Mouse (Mus musculus): Measurements from ENCODE around the gene Ppara. TPM values are rescaled to one million over a fixed set of nuclear protein-coding genes. Genes with fewer than 3 reads are reported as not detected.

Ppara gene
- polyA plus RNA-seq, 2 experiments: 4.4 to 6.9 TPM

- no peak overlapping the region for H3K9ac ChIP-seq (replicated peaks)
- TF ChIP-seq CTCF (IDR thresholded peaks at IDR 0.05; ENCODE audit: low read depth): no peak
- no peak for TF ChIP-seq EP300 (IDR thresholded peaks at IDR 0.05; ENCODE audit: low read depth)
Measured at GRCm38 (mm10) chr15:85690058-85690457, 44.7 kb upstream of the Ppara start.

DNA sequence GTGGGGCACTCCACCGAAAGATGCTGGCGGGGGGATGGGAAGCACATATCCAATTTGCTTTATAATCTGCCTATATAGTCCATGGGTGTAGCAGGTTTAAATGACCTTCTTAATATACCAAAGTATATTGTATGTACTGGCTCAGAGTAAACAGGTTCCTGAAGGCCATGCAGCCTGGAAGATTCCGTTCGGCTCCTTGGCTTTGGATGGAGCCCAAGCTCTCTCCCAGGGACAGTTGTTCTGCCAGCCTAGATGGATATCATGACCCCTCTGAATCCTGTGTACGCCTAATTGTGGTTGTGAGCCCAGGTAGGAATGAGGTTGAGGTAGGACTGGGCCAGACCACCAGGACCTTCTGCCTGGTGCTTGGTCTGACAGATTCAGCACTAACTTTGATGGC is 43.9 kb upstream of the Ppara start:
- Histone ChIP-seq H3K4me2 (ENCODE audit: low read depth) (no peak overlapping the region), H3K27ac (no peak overlapping the region), H3K4me1 (replicated peaks; ENCODE audit: control insufficient read depth in 2 of 2, insufficient read depth in 2 of 2, low read length in 1 of 2) (no peaks in the 10 kb centered on the region), H3K9me3 (ENCODE audit: control insufficient read depth, low read length) (no peaks in the 10 kb centered on the region), H3K27me3 (ENCODE audit: control insufficient read depth, insufficient read depth, low read length) (no peaks in the 10 kb centered on the region), H3K36me3 (replicated peaks; ENCODE audit: control insufficient read depth, insufficient read depth, low read depth) (no peaks in the 10 kb centered on the region), H3K4me3 (ENCODE audit: insufficient read depth in 1 of 2, low read depth in 2 of 2, low read length in 2 of 2) (no peak overlapping the region), H3K9ac (replicated peaks) (no peak overlapping the region)
- no peak for ATAC-seq (ENCODE audit: insufficient read depth)
- no peak for TF ChIP-seq EP300 (IDR thresholded peaks at IDR 0.05; ENCODE audit: low read depth)
- TF ChIP-seq CTCF (IDR thresholded peaks at IDR 0.05; ENCODE audit: low read depth): no peak
- no peak for DNase-seq (ENCODE audit: low read depth in 3 of 3, low spot score in 3 of 3)
- WGBS (ENCODE audit: insufficient replicate concordance): 78% methylated on average over 5 of the region's 5 CpGs

More at GRCm38 (mm10) chr15:85690058-85690457, 44.7 kb upstream of the Ppara start:
- Histone ChIP-seq H3K4me1 (replicated peaks; ENCODE audit: control insufficient read depth in 2 of 2, insufficient read depth in 2 of 2, low read length in 1 of 2) (no peaks in the 10 kb centered on the region), H3K4me2 (ENCODE audit: low read depth) (no peak overlapping the region), H3K27me3 (ENCODE audit: control insufficient read depth, insufficient read depth, low read length) (no peaks in the 10 kb centered on the region), H3K27ac (no peak overlapping the region), H3K4me3 (ENCODE audit: insufficient read depth in 1 of 2, low read depth in 2 of 2, low read length in 2 of 2) (no peak overlapping the region), H3K9me3 (ENCODE audit: control insufficient read depth, low read length) (no peaks in the 10 kb centered on the region), H3K36me3 (replicated peaks; ENCODE audit: control insufficient read depth, insufficient read depth, low read depth) (no peaks in the 10 kb centered on the region)
- no peak for DNase-seq (ENCODE audit: low read depth in 3 of 3, low spot score in 3 of 3)
- no peak for ATAC-seq (ENCODE audit: insufficient read depth)
- 68% methylated on average over 6 of the region's 6 CpGs for WGBS (ENCODE audit: insufficient replicate concordance)

- no peak for TF ChIP-seq EP300 (IDR thresholded peaks at IDR 0.05; ENCODE audit: low read depth)
- TF ChIP-seq CTCF (IDR thresholded peaks at IDR 0.05; ENCODE audit: low read depth): no peak
- H3K9me3 ChIP-seq (ENCODE audit: control insufficient read depth, low read length): no peaks in the 10 kb centered on the region
- ATAC-seq (ENCODE audit: insufficient read depth): no peak
- no peak overlapping the region for H3K9ac ChIP-seq (replicated peaks)
- no peak overlapping the region for H3K27ac ChIP-seq
- H3K4me1 ChIP-seq (replicated peaks; ENCODE audit: control insufficient read depth in 2 of 2, insufficient read depth in 2 of 2, low read length in 1 of 2): no peaks in the 10 kb centered on the region
- H3K4me3 ChIP-seq (ENCODE audit: insufficient read depth in 1 of 2, low read depth in 2 of 2, low read length in 2 of 2): no peak overlapping the region
- WGBS (ENCODE audit: insufficient replicate concordance): 57% methylated on average over 3 of the region's 3 CpGs
- no peaks in the 10 kb centered on the region for H3K36me3 ChIP-seq (replicated peaks; ENCODE audit: control insufficient read depth, insufficient read depth, low read depth)
- H3K4me2 ChIP-seq (ENCODE audit: low read depth): no peak overlapping the region
- DNase-seq (ENCODE audit: low read depth in 3 of 3, low spot score in 3 of 3): no peak
- no peaks in the 10 kb centered on the region for H3K27me3 ChIP-seq (ENCODE audit: control insufficient read depth, insufficient read depth, low read length)
Measured at GRCm38 (mm10) chr15:85693115-85693514, 41.7 kb upstream of the Ppara start.

DNA sequence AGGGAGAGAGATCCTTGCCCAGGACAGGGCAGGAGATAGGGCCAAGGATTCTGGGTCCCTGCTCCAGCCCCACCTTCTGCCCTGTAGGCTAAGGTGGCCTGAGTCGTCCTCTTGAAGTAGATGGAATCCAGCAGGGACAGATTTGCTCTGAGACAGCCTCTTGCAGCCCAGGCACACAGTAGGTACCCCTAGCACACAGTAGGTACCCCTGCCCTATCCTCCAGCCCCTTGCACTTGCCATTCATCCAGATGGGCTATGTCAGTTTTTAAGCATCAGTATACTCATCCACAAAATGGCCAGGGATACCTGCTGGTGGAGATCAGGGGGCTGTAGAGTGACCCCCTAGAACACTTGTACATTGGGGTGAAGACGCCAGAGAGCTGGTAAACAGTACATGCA is 41.0 kb upstream of the Ppara start:
- no peaks in the 10 kb centered on the region for H3K36me3 ChIP-seq (replicated peaks; ENCODE audit: control insufficient read depth, insufficient read depth, low read depth)
- 38% methylated on average over 2 of the region's 2 CpGs for WGBS (ENCODE audit: insufficient replicate concordance)
- H3K9me3 ChIP-seq (ENCODE audit: control insufficient read depth, low read length): no peaks in the 10 kb centered on the region
- no peak overlapping the region for H3K27ac ChIP-seq
- no peak overlapping the region for H3K4me3 ChIP-seq (ENCODE audit: insufficient read depth in 1 of 2, low read depth in 2 of 2, low read length in 2 of 2)
- no peak for DNase-seq (ENCODE audit: low read depth in 3 of 3, low spot score in 3 of 3)
- no peak for TF ChIP-seq EP300 (IDR thresholded peaks at IDR 0.05; ENCODE audit: low read depth)
- no peak for TF ChIP-seq CTCF (IDR thresholded peaks at IDR 0.05; ENCODE audit: low read depth)
- no peak overlapping the region for H3K4me2 ChIP-seq (ENCODE audit: low read depth)
- H3K4me1 ChIP-seq (replicated peaks; ENCODE audit: control insufficient read depth in 2 of 2, insufficient read depth in 2 of 2, low read length in 1 of 2): no peaks in the 10 kb centered on the region
- ATAC-seq (ENCODE audit: insufficient read depth): no peak
- H3K9ac ChIP-seq (replicated peaks): no peak overlapping the region
- no peaks in the 10 kb centered on the region for H3K27me3 ChIP-seq (ENCODE audit: control insufficient read depth, insufficient read depth, low read length)

GRCm38 (mm10) chr15:85694379-85694778 is 40.4 kb upstream of the Ppara start:
- DNase-seq (ENCODE audit: low read depth in 3 of 3, low spot score in 3 of 3) (no peak), ATAC-seq (ENCODE audit: insufficient read depth) (no peak)
- Histone ChIP-seq H3K4me3 (ENCODE audit: insufficient read depth in 1 of 2, low read depth in 2 of 2, low read length in 2 of 2) (no peak overlapping the region), H3K9ac (replicated peaks) (no peak overlapping the region), H3K36me3 (replicated peaks; ENCODE audit: control insufficient read depth, insufficient read depth, low read depth) (no peaks in the 10 kb centered on the region), H3K4me1 (replicated peaks; ENCODE audit: control insufficient read depth in 2 of 2, insufficient read depth in 2 of 2, low read length in 1 of 2) (no peaks in the 10 kb centered on the region), H3K27me3 (ENCODE audit: control insufficient read depth, insufficient read depth, low read length) (no peaks in the 10 kb centered on the region), H3K9me3 (ENCODE audit: control insufficient read depth, low read length) (no peaks in the 10 kb centered on the region), H3K27ac (no peak overlapping the region), H3K4me2 (ENCODE audit: low read depth) (no peak overlapping the region)
- 52% methylated on average over 1 of the region's 1 CpGs for WGBS (ENCODE audit: insufficient replicate concordance)
- no peak for TF ChIP-seq EP300 (IDR thresholded peaks at IDR 0.05; ENCODE audit: low read depth)
- no peak for TF ChIP-seq CTCF (IDR thresholded peaks at IDR 0.05; ENCODE audit: low read depth)

Measured in liver, embryonic 14.5 days (tissue).